Mouse (Mus musculus): Measurements from ENCODE around the gene Gm960. TPM values are rescaled to one million over a fixed set of nuclear protein-coding genes. Genes with fewer than 3 reads are reported as not detected.
A peak's percentile ranks its signal among the peaks of the same experiment; 100 is the strongest.

Gene Gm960
- polyA plus RNA-seq, 1 experiment from 2014 or later = 0.62 TPM

- Histone ChIP-seq H3K9me3 (replicated peaks; ENCODE audit: control insufficient read depth, low read length) (no peaks in the 10 kb centered on the region), H3K27me3 (ENCODE audit: control insufficient read depth, insufficient read depth, low read length) (peaks cover 36% of the 10 kb centered on the region), H3K4me3 (ENCODE audit: low read length) (no peak overlapping the region), H3K36me3 (ENCODE audit: control insufficient read depth, insufficient read depth) (no peaks in the 10 kb centered on the region), H3K4me1 (ENCODE audit: control insufficient read depth, insufficient read depth, low read length) (peaks cover 5% of the 10 kb centered on the region), H3K9ac (ENCODE audit: low read length) (no peak overlapping the region), H3K4me2 (ENCODE audit: low read depth, low read length) (no peak overlapping the region), H3K27ac (ENCODE audit: low read length) (no peak overlapping the region)
- ATAC-seq (replicated peaks; ENCODE audit: extremely low read depth, insufficient read depth, low FRiP score) = no peak
- WGBS = 92% methylated on average over 2 of the region's 2 CpGs
Measured at GRCm38 (mm10) chr19:4717281-4717680, 18.8 kb upstream of the Gm960 start.

GRCm38 (mm10) chr19:4716756-4717155 is 18.3 kb upstream of the Gm960 start:
- ATAC-seq (replicated peaks; ENCODE audit: extremely low read depth, insufficient read depth, low FRiP score) = no peak

GRCm38 (mm10) chr19:4713886-4714285 is 15.4 kb upstream of the Gm960 start:
- no peaks in the 10 kb centered on the region for H3K9me3 ChIP-seq (replicated peaks; ENCODE audit: control insufficient read depth, low read length)
- no peak overlapping the region for H3K4me2 ChIP-seq (ENCODE audit: low read depth, low read length)
- WGBS = 63% methylated on average over 3 of the region's 3 CpGs
- H3K36me3 ChIP-seq (ENCODE audit: control insufficient read depth, insufficient read depth) = no peaks in the 10 kb centered on the region
- no peak overlapping the region for H3K9ac ChIP-seq (ENCODE audit: low read length)
- H3K4me1 ChIP-seq (ENCODE audit: control insufficient read depth, insufficient read depth, low read length) = peaks cover 7% of the 10 kb centered on the region
- H3K27me3 ChIP-seq (ENCODE audit: control insufficient read depth, insufficient read depth, low read length) = peaks cover 64% of the 10 kb centered on the region
- ATAC-seq (replicated peaks; ENCODE audit: extremely low read depth, insufficient read depth, low FRiP score) = no peak
- H3K27ac ChIP-seq (ENCODE audit: low read length) = no peak overlapping the region
- H3K4me3 ChIP-seq (ENCODE audit: low read length) = no peak overlapping the region

More at GRCm38 (mm10) chr19:4716756-4717155, 18.3 kb upstream of the Gm960 start:
- Histone ChIP-seq H3K36me3 (ENCODE audit: control insufficient read depth, insufficient read depth) (no peaks in the 10 kb centered on the region), H3K4me1 (ENCODE audit: control insufficient read depth, insufficient read depth, low read length) (peaks cover 7% of the 10 kb centered on the region), H3K27me3 (ENCODE audit: control insufficient read depth, insufficient read depth, low read length) (peaks cover 39% of the 10 kb centered on the region), H3K9me3 (replicated peaks; ENCODE audit: control insufficient read depth, low read length) (no peaks in the 10 kb centered on the region), H3K4me2 (ENCODE audit: low read depth, low read length) (no peak overlapping the region), H3K9ac (ENCODE audit: low read length) (no peak overlapping the region), H3K27ac (ENCODE audit: low read length) (no peak overlapping the region), H3K4me3 (ENCODE audit: low read length) (no peak overlapping the region)
- 91% methylated on average over 14 of the region's 14 CpGs for WGBS

- H3K27ac ChIP-seq (ENCODE audit: low read length) = no peak overlapping the region
- WGBS = 33% methylated on average over 13 of the region's 13 CpGs
- H3K9me3 ChIP-seq (replicated peaks; ENCODE audit: control insufficient read depth, low read length) = no peaks in the 10 kb centered on the region
- no peak overlapping the region for H3K9ac ChIP-seq (ENCODE audit: low read length)
- peak overlapping the region; percentile 54 for H3K4me3 ChIP-seq (ENCODE audit: low read length)
- H3K4me2 ChIP-seq (ENCODE audit: low read depth, low read length) = peak overlapping the region; percentile 89
- no peaks in the 10 kb centered on the region for H3K36me3 ChIP-seq (ENCODE audit: control insufficient read depth, insufficient read depth)
- no peak for ATAC-seq (replicated peaks; ENCODE audit: extremely low read depth, insufficient read depth, low FRiP score)
- H3K27me3 ChIP-seq (ENCODE audit: control insufficient read depth, insufficient read depth, low read length) = peaks cover 61% of the 10 kb centered on the region
- peaks cover 7% of the 10 kb centered on the region for H3K4me1 ChIP-seq (ENCODE audit: control insufficient read depth, insufficient read depth, low read length)
Measured at GRCm38 (mm10) chr19:4712781-4713526, 14.5 kb upstream of the Gm960 start.

- Histone ChIP-seq H3K27ac (ENCODE audit: low read length) (no peak overlapping the region), H3K9ac (ENCODE audit: low read length) (peak overlapping the region; percentile 38; the same call in 1 of the 2 replicates), H3K4me2 (ENCODE audit: low read depth, low read length) (peak overlapping the region; percentile 89), H3K4me1 (ENCODE audit: control insufficient read depth, insufficient read depth, low read length) (peaks cover 7% of the 10 kb centered on the region), H3K36me3 (ENCODE audit: control insufficient read depth, insufficient read depth) (no peaks in the 10 kb centered on the region), H3K4me3 (ENCODE audit: low read length) (peak overlapping the region; percentile 54), H3K27me3 (ENCODE audit: control insufficient read depth, insufficient read depth, low read length) (peaks cover 60% of the 10 kb centered on the region), H3K9me3 (replicated peaks; ENCODE audit: control insufficient read depth, low read length) (no peaks in the 10 kb centered on the region)
- WGBS = under 1% methylated on average over 60 of the region's 60 CpGs
- ATAC-seq (replicated peaks; ENCODE audit: extremely low read depth, insufficient read depth, low FRiP score) = no peak
Measured at GRCm38 (mm10) chr19:4712156-4712780, 13.8 kb upstream of the Gm960 start.

- peaks cover 60% of the 10 kb centered on the region for H3K27me3 ChIP-seq (ENCODE audit: control insufficient read depth, insufficient read depth, low read length)
- no peak for ATAC-seq (replicated peaks; ENCODE audit: extremely low read depth, insufficient read depth, low FRiP score)
- no peaks in the 10 kb centered on the region for H3K9me3 ChIP-seq (replicated peaks; ENCODE audit: control insufficient read depth, low read length)
- H3K9ac ChIP-seq (ENCODE audit: low read length) = peak overlapping the region; percentile 12; the same call in 1 of the 2 replicates
- H3K4me1 ChIP-seq (ENCODE audit: control insufficient read depth, insufficient read depth, low read length) = peaks cover 7% of the 10 kb centered on the region
- WGBS = 1% methylated on average over 56 of the region's 65 CpGs
- H3K27ac ChIP-seq (ENCODE audit: low read length) = no peak overlapping the region
- H3K4me2 ChIP-seq (ENCODE audit: low read depth, low read length) = peak overlapping the region; percentile 89
- peak overlapping the region; percentile 54 for H3K4me3 ChIP-seq (ENCODE audit: low read length)
- no peaks in the 10 kb centered on the region for H3K36me3 ChIP-seq (ENCODE audit: control insufficient read depth, insufficient read depth)
Measured at GRCm38 (mm10) chr19:4711601-4712155, 13.2 kb upstream of the Gm960 start.

GRCm38 (mm10) chr19:4711098-4711600 is 12.7 kb upstream of the Gm960 start, which contains the start of gene Sptbn2:
Gene Sptbn2, plus strand, starts transcription at chr19:4711167.
- Histone ChIP-seq H3K36me3 (ENCODE audit: control insufficient read depth, insufficient read depth) (no peaks in the 10 kb centered on the region), H3K9me3 (replicated peaks; ENCODE audit: control insufficient read depth, low read length) (no peaks in the 10 kb centered on the region), H3K4me3 (ENCODE audit: low read length) (peak within 1 kb of the TSS; percentile 54), H3K4me1 (ENCODE audit: control insufficient read depth, insufficient read depth, low read length) (peaks cover 7% of the 10 kb centered on the region), H3K27me3 (ENCODE audit: control insufficient read depth, insufficient read depth, low read length) (peaks cover 60% of the 10 kb centered on the region), H3K9ac (ENCODE audit: low read length) (peak within 1 kb of the TSS; percentile 12; the same call in 1 of the 2 replicates), H3K27ac (ENCODE audit: low read length) (no peak within 1 kb of the TSS), H3K4me2 (ENCODE audit: low read depth, low read length) (peak within 1 kb of the TSS; percentile 89)
- WGBS = 12% methylated on average over 13 of the region's 13 CpGs
- no peak for ATAC-seq (replicated peaks; ENCODE audit: extremely low read depth, insufficient read depth, low FRiP score)

GRCm38 (mm10) chr19:4708765-4709164 is 10.3 kb upstream of the Gm960 start:
- Histone ChIP-seq H3K27ac (ENCODE audit: low read length) (no peak overlapping the region), H3K36me3 (ENCODE audit: control insufficient read depth, insufficient read depth) (no peaks in the 10 kb centered on the region), H3K4me1 (ENCODE audit: control insufficient read depth, insufficient read depth, low read length) (peaks cover 7% of the 10 kb centered on the region), H3K4me2 (ENCODE audit: low read depth, low read length) (no peak overlapping the region), H3K4me3 (ENCODE audit: low read length) (no peak overlapping the region), H3K27me3 (ENCODE audit: control insufficient read depth, insufficient read depth, low read length) (peaks cover 53% of the 10 kb centered on the region), H3K9ac (ENCODE audit: low read length) (no peak overlapping the region), H3K9me3 (replicated peaks; ENCODE audit: control insufficient read depth, low read length) (no peaks in the 10 kb centered on the region)
- no peak for ATAC-seq (replicated peaks; ENCODE audit: extremely low read depth, insufficient read depth, low FRiP score)
- 74% methylated on average over 10 of the region's 10 CpGs for WGBS

GRCm38 (mm10) chr19:4701221-4701620 is 2.8 kb upstream of the Gm960 start:
- H3K27me3 ChIP-seq (ENCODE audit: control insufficient read depth, insufficient read depth, low read length) = peaks cover 49% of the 10 kb centered on the region
- H3K9me3 ChIP-seq (replicated peaks; ENCODE audit: control insufficient read depth, low read length) = no peaks in the 10 kb centered on the region
- no peak overlapping the region for H3K27ac ChIP-seq (ENCODE audit: low read length)
- H3K4me3 ChIP-seq (ENCODE audit: low read length) = no peak overlapping the region
- H3K4me2 ChIP-seq (ENCODE audit: low read depth, low read length) = no peak overlapping the region
- no peak overlapping the region for H3K9ac ChIP-seq (ENCODE audit: low read length)
- H3K36me3 ChIP-seq (ENCODE audit: control insufficient read depth, insufficient read depth) = no peaks in the 10 kb centered on the region
- no peaks in the 10 kb centered on the region for H3K4me1 ChIP-seq (ENCODE audit: control insufficient read depth, insufficient read depth, low read length)
- ATAC-seq (replicated peaks; ENCODE audit: extremely low read depth, insufficient read depth, low FRiP score) = no peak
- WGBS = 41% methylated on average over 7 of the region's 7 CpGs
